Mouse (Mus musculus) embryonic facial prominence, embryonic 11.5 days (tissue): ENCODE results near the gene Sstr5. TPM values are rescaled to one million over a fixed set of nuclear protein-coding genes. Genes with fewer than 3 reads are reported as not detected.

Source experiments
- ATAC-seq: fragments of 200-750 bp; cut with Nextera tagmentation; replicated peaks from 2 replicates; pipeline ENCODE4 v1.8.0; 2017; ENCODE audit warnings: low read depth; ENCODE audit not compliant: insufficient number of reproducible peaks, low FRiP score, low TSS enrichment
- DNase-seq: peaks from one replicate; pipeline ENCODE4 v3.0.0-alpha.2; 2015; ENCODE audit warnings: low spot score
- H3K27ac ChIP-seq: fragments of 300-500 bp; sonication (generic); replicated peaks from 2 replicates; pipeline ENCODE4 v1.5.1; 2014; ENCODE audit warnings: mild to moderate bottlenecking, low read depth, low read length, control low read depth
- H3K27me3 ChIP-seq: fragments of 300-500 bp; sonication (generic); 2 replicates; pipeline ENCODE4 v1.6.1; 2014; ENCODE audit warnings: mild to moderate bottlenecking, low read length, moderate library complexity, mixed read lengths; ENCODE audit not compliant: control insufficient read depth, insufficient read depth
- H3K36me3 ChIP-seq: fragments of 300-500 bp; sonication (generic); replicated peaks from 2 replicates; pipeline ENCODE4 v1.6.1; 2014; ENCODE audit warnings: low read depth, mild to moderate bottlenecking, low read length, moderate library complexity, mixed read lengths; ENCODE audit not compliant: control insufficient read depth, insufficient read depth
- H3K4me1 ChIP-seq: fragments of 300-500 bp; sonication (generic); 2 replicates; pipeline ENCODE4 v1.6.1; 2014; ENCODE audit warnings: low read length, mixed read lengths; ENCODE audit not compliant: control insufficient read depth, insufficient read depth
- H3K4me2 ChIP-seq: fragments of 300-500 bp; sonication (generic); 2 replicates; pipeline ENCODE4 v1.6.1; 2014; ENCODE audit warnings: low read depth, mild to moderate bottlenecking, control low read depth, low read length, moderate library complexity
- H3K4me3 ChIP-seq: fragments of 300-500 bp; sonication (generic); 2 replicates; pipeline ENCODE4 v1.5.1; 2014; ENCODE audit warnings: low read depth, low read length, control low read depth
- H3K9ac ChIP-seq: fragments of 300-500 bp; sonication (generic); replicated peaks from 2 replicates; pipeline ENCODE4 v1.6.1; 2014; ENCODE audit warnings: mild to moderate bottlenecking, control low read depth, low read length
- H3K9me3 ChIP-seq: fragments of 300-500 bp; sonication (generic); replicated peaks from 2 replicates; pipeline ENCODE4 v1.6.1; 2016; ENCODE audit warnings: mild to moderate bottlenecking, low read length, inconsistent platforms, mixed read lengths; ENCODE audit not compliant: control insufficient read depth
- WGBS: fragments of 180-500 bp; shearing (Covaris S2); extraction: QIAGEN DNeasy Blood & Tissue Kit; methylation state at CpG from one replicate; pipeline ENCODE4 v1.1.7; 2014; 5-methylcytosine and 5-hydroxymethylcytosine counted together
- polyA plus RNA-seq: library from polyadenylated mRNA; unstranded; fragments of >200 nt; fragmentation: Nextera tagmentation; extraction: Ambion mirVana; gene quantifications from 2 replicates; pipeline ENCODE4 v1.2.1, GENCODE M21; 2014

Gene Sstr5
- polyA plus RNA-seq, 1 experiment from 2014 or later = 0.18 TPM

DNA sequence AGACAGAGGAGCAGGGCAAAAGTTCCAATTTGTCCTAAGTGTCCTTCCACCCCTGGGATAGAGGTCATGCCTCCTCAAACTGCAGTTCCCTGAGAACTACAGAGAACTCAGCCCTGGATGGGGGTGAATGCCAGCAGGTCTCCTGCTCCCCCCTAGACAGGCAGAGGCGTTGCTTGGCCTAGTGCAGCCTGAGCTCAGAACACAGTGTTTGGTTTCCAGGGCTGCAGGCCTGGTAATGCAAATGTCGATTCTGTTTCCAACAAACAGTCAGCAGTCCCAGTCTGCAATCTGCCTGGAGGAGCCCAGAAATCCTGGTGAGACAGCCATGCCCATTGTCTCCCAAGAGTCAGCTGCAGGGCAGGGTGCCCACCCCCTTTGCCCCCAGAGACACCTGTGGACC lies 42.8 kb downstream of the Sstr5 start, which contains the start of gene Tekt4:
Gene Tekt4, plus strand, starts transcription at position 344 of the 400 bp plus-strand sequence.
- Histone ChIP-seq H3K36me3 (no peaks in the 10 kb centered on the region), H3K27me3 (no peaks in the 10 kb centered on the region), H3K9ac (no peak within 1 kb of the TSS), H3K27ac (no peak within 1 kb of the TSS), H3K4me3 (no peak within 1 kb of the TSS), H3K9me3 (no peaks in the 10 kb centered on the region), H3K4me2 (no peak within 1 kb of the TSS), H3K4me1 (no peaks in the 10 kb centered on the region)
- WGBS = 43% methylated on average over 2 of the region's 2 CpGs
- DNase-seq (no peak), ATAC-seq (no peak)

DNA sequence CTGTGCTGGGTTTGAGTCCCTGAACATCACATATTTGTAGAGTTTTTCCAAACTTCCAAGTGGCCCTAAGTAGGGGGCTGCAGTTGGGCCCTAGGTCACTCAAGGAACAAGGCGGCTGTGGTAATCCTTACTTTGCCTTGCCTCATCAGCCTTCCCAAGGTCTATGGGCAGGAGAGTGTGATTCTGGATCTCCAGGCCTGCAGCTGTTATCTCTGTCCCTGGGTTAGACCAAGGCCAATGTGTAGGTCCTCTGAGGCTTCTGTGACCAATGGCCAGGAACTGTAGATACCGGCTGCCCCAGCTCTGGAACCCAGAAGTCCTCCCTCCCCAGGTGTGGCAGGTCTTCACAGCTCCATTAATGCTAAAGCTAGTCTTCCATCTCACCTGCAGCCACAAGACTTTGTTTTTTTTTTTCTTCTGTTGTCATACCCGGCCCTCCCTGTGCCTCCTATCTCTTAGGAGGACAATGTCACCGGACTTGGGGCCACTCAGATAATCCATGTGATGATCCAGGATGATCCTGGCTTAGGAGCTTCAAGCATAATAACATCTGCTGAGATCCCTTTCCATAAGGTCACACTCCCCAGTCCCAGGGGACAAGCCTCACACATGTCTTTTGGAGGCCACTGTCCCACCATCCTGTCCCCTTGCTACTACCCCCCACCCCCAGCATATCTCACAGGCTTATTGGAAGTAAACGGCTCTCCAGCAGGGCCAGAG lies 44.7 kb downstream of the Sstr5 start:
- H3K9me3 ChIP-seq = no peaks in the 10 kb centered on the region
- no peaks in the 10 kb centered on the region for H3K4me1 ChIP-seq
- no peak overlapping the region for H3K4me2 ChIP-seq
- H3K36me3 ChIP-seq = no peaks in the 10 kb centered on the region
- H3K9ac ChIP-seq = no peak overlapping the region
- DNase-seq (no peak), ATAC-seq (no peak)
- no peak overlapping the region for H3K4me3 ChIP-seq
- WGBS = 81% methylated on average over 5 of the region's 5 CpGs
- H3K27ac ChIP-seq = no peak overlapping the region
- H3K27me3 ChIP-seq = no peaks in the 10 kb centered on the region

DNA sequence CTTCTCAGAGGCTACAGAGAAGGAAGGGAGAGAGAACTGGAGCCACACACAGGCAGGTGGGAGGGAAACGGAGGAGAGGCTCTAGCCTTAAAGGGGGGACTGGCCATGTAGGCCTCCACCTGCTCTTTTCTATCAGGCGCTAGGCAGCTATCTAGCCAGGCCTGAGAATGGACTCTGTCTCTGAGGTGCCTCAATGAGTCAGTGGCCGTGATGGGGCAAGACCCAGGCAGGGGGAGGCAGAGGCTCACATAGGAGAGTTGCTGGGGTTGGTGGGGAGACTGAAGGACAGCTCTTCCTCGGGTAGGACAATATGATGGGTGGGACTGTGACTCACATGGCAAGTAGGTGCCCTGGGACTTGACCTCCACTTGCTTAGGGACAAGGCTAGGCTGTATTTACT lies 46.8 kb downstream of the Sstr5 start:
- Histone ChIP-seq H3K27ac (no peak overlapping the region), H3K27me3 (no peaks in the 10 kb centered on the region)
- no peak for DNase-seq

DNA sequence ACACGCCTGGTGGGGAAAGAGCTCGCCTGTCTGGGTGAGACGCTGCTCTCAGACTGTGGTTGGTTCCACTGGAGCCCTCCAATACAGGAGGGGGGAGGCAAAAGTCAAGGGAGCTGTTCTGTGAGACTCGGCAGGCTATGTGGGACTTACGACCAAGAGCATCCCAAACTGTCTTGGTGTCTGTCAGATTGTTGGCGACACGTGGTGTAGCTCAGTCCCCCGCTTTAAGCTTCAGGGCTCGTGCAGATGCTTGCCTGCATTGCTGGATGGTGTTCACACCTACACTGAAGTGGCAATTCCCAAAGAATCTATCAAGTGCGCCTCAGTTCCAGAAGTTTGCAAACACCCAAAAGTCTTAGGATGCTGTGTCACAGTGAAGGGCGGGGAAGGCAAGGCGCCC lies 49.2 kb downstream of the Sstr5 start:
- Histone ChIP-seq H3K4me3 (no peak overlapping the region), H3K27me3 (no peaks in the 10 kb centered on the region), H3K27ac (no peak overlapping the region), H3K4me2 (no peak overlapping the region), H3K36me3 (no peaks in the 10 kb centered on the region), H3K9me3 (no peaks in the 10 kb centered on the region), H3K9ac (no peak overlapping the region), H3K4me1 (no peaks in the 10 kb centered on the region)
- no peak for DNase-seq
- no peak for ATAC-seq
- 85% methylated on average over 12 of the region's 12 CpGs for WGBS

More for the DNA sequence above, 46.8 kb downstream of the Sstr5 start:
- Histone ChIP-seq H3K36me3 (no peaks in the 10 kb centered on the region), H3K9ac (no peak overlapping the region), H3K4me2 (no peak overlapping the region), H3K9me3 (no peaks in the 10 kb centered on the region), H3K4me3 (no peak overlapping the region), H3K4me1 (no peaks in the 10 kb centered on the region)
- WGBS = 66% methylated on average over 4 of the region's 4 CpGs
- ATAC-seq = no peak

DNA sequence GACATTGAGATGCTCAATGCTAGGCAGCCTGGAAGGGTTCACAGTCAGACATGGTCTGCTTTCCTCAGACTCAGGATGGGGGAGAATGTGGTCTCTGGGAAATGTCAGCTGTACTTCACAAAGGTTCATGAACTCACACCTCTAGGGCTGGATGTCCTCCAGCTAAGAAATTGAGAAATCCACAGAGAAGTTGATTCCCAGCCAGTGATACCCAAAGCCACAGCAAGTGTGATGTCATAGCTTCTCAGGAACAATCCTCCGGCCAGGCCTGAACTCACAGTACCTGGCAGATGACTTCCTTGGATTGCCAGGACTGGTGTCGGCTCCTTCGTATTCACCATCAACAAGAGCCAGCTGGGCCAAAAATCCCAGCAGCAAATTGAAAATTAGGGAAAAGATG lies 51.2 kb downstream of the Sstr5 start:
- H3K4me3 ChIP-seq = no peak overlapping the region
- no peaks in the 10 kb centered on the region for H3K9me3 ChIP-seq
- no peaks in the 10 kb centered on the region for H3K27me3 ChIP-seq
- no peaks in the 10 kb centered on the region for H3K4me1 ChIP-seq
- no peak for DNase-seq
- ATAC-seq = no peak
- no peak overlapping the region for H3K27ac ChIP-seq
- H3K9ac ChIP-seq = no peak overlapping the region
- 93% methylated on average over 3 of the region's 3 CpGs for WGBS
- H3K36me3 ChIP-seq = no peaks in the 10 kb centered on the region
- H3K4me2 ChIP-seq = no peak overlapping the region

DNA sequence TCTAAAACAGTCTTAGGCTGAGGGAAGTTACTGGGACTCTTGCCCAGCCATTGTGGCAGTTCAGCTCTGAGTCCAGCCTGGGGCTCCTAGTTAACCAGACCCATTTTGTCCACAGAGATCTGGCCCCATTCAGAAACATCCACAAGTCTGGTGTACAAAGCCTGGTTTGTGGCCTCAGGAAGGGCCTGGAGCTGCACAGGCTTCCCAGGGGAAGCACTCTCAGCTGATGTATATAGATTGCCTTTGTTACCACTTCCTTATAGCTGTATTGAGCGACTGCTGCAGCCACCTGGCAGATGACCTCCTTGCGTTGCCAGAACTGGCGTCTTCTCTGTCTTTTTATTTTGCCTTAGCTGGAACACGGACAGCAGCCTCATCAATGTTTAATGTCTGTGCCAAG lies 52.0 kb downstream of the Sstr5 start:
- 44% methylated on average over 4 of the region's 4 CpGs for WGBS

DNA sequence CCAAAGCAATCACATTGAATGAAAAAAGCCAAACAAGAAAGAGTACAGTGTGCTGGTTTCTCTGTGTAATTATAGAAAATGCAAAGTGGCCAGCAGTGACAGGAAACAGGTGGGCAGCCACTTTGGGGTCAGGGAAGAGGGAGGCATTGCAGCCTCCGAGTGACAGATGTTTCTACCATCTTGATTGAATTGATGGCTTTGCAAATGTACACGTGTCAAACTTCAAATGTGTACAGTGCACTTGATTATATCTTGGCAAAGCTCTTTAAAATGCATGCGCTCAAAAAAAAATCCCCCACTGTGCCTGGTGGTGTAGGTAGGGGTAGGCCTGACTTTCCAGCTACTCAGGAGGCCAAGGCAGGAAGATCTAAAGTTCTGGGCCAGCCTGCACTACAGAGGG lies 54.2 kb downstream of the Sstr5 start:
- H3K9me3 ChIP-seq = no peaks in the 10 kb centered on the region
- H3K4me2 ChIP-seq = no peak overlapping the region
- no peak overlapping the region for H3K4me3 ChIP-seq
- no peaks in the 10 kb centered on the region for H3K36me3 ChIP-seq
- DNase-seq (no peak), ATAC-seq (no peak)
- H3K9ac ChIP-seq = no peak overlapping the region
- 76% methylated on average over 3 of the region's 3 CpGs for WGBS
- no peaks in the 10 kb centered on the region for H3K4me1 ChIP-seq
- no peak overlapping the region for H3K27ac ChIP-seq
- no peaks in the 10 kb centered on the region for H3K27me3 ChIP-seq

More for the DNA sequence above, 52.0 kb downstream of the Sstr5 start:
- ATAC-seq (no peak), DNase-seq (no peak)
- Histone ChIP-seq H3K27me3 (no peaks in the 10 kb centered on the region), H3K9me3 (no peaks in the 10 kb centered on the region), H3K4me2 (no peak overlapping the region), H3K36me3 (no peaks in the 10 kb centered on the region), H3K4me1 (no peaks in the 10 kb centered on the region), H3K9ac (no peak overlapping the region), H3K4me3 (no peak overlapping the region), H3K27ac (no peak overlapping the region)

DNA sequence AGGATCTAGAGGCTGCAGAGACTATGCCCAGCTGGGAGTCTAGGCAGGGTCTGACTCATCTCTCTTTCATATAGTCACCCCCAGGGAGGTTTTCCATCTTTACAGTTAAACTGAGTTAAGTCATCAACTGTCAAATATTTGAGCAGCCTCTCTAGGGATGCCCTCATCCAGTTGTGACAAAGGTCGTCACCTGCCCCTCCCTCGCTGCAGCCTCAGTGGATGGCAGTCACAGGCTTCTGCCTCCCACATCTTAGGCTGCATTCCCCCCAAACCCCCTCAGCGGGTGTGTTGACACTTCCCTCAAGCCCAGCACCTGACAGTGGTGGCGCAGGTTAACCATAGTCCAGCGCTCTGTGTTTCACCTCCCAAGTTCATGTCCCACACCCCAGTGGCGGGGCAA lies 55.7 kb downstream of the Sstr5 start:
- no peaks in the 10 kb centered on the region for H3K36me3 ChIP-seq
- no peaks in the 10 kb centered on the region for H3K9me3 ChIP-seq
- no peak overlapping the region for H3K9ac ChIP-seq
- H3K4me2 ChIP-seq = no peak overlapping the region
- H3K4me3 ChIP-seq = no peak overlapping the region
- ATAC-seq = no peak
- no peak for DNase-seq
- WGBS = 75% methylated on average over 6 of the region's 6 CpGs
- H3K27me3 ChIP-seq = no peaks in the 10 kb centered on the region
- H3K4me1 ChIP-seq = no peaks in the 10 kb centered on the region
- no peak overlapping the region for H3K27ac ChIP-seq
